Mouse (Mus musculus) right cerebral cortex, postnatal 14 days (tissue): ENCODE results near the gene Olfr1392.
"Not testable (repeated sequence)": the region's sequence is repeated elsewhere in the genome, so short reads cannot be mapped to it uniquely, and the experiment has no call there.

Experiments
- DNase-seq: peaks from one replicate; pipeline ENCODE4 v3.0.0; 2022

The Olfr1392 gene

DNA sequence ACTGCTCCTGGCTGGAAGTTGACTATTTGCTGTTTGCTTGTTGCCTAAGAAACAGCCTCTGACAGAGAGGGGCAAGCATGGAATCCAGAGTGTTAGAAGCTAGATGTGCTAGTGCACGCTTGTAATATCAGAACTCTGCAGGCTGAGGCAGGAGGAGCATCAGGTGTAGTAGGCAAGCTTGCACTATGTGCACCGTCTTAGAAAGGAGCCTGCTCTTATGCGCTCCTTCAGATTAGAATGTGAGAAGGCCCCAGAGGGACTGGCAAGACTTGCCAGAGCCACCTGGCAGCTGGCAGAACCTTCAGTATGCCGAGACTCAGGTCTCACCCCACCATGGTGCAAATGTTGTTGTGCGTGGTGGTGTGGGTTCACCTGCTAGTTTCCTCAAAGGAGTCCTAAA lies 33.0 kb upstream of the Olfr1392 start:
- no peak for DNase-seq

DNA sequence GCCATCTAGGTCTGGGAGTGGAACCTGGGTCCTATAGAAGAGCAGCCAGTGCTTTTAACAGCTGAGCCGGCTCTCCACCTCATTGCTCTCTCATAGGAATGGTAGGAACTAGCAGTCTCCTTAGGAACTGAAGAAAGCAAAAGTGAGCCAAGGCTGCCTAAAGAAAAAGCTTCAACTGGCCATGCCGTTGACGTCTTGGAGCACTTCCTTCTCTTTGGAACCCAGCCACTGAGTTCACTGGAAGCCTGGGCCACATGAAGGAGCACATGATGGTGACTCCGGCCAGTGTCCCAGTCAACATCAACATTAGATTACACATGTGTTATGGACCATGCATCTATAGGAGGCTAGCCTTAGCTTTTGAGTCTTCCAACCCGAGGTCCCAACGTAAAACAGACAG lies 32.0 kb upstream of the Olfr1392 start:
- no peak for DNase-seq

DNA sequence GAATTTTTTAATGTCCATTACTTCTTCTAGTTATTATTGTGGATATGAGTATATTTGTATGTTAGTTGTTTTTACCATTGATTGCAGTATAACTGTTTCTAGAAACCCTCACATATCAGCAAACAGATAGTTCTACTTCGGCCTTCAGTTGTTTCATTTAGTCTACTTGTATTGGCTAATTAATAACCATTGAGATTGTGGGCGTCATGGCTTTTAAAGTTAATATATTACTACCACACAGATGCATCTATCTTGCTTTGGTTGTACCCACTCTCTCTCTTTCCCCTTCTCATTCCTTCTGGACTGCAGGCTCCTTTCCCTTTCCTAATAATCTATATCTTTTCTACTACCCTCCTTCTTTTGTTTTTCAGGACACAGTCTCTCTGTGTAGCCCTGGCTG lies 25.8 kb upstream of the Olfr1392 start:
- DNase-seq: no peak

DNA sequence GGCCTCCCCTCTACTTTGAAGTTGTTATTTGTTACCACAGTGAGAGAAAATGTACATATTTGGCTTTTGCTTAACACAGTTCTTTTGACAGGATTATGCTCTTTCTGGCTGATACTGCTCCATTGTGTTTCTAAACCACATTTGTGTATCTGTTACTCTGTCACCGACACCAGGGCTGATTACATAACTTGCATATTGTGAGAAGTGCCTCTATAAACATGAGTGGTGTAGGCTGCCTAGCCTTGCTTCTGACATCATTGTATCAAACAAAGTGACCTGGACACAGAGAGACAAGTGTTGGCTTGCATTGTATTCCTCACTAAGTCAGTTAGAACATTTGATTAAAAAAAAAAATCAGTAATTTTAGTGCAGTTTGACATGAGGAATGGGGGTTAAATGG lies 25.3 kb upstream of the Olfr1392 start:
- no peak for DNase-seq

DNA sequence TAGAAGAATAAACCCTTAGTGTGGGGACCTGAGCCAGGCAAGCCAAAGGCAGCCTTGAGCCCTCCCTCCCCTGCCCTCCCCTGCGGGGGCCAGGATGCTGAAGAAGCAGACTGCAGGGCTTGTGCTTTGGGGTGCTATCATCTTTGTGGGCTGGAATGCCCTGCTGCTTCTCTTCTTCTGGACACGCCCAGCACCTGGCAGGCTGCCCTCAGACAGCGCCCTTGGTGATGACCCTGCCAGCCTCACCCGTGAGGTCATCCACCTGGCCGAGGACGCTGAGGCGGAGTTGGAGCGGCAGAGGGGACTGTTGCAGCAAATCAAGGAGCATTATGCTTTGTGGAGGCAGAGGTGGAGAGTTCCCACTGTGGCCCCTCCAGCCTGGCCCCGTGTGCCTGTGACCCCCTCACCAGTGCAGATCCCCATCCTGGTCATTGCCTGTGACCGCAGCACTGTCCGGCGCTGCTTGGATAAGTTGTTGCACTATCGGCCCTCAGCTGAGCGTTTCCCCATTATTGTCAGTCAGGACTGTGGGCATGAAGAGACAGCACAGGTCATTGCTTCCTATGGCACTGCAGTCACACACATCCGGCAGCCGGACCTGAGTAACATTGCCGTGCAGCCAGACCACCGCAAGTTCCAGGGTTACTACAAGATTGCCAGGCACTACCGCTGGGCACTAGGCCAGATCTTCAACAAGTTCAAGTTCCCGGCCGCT lies 24.3 kb upstream of the Olfr1392 start:
- DNase-seq: no peak

DNA sequence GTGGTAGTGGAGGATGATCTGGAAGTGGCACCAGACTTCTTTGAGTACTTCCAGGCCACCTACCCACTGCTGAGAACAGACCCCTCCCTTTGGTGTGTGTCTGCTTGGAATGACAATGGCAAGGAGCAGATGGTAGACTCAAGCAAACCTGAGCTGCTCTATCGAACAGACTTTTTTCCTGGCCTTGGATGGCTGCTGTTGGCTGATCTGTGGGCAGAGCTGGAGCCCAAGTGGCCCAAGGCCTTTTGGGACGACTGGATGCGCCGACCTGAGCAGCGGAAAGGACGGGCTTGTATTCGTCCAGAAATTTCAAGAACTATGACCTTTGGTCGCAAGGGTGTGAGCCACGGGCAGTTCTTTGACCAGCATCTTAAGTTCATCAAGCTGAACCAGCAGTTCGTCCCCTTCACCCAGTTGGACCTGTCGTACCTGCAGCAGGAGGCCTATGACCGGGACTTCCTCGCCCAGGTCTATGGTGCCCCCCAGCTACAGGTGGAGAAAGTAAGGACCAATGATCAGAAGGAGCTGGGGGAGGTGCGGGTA lies 23.7 kb upstream of the Olfr1392 start:
- DNase-seq: no peak

DNA sequence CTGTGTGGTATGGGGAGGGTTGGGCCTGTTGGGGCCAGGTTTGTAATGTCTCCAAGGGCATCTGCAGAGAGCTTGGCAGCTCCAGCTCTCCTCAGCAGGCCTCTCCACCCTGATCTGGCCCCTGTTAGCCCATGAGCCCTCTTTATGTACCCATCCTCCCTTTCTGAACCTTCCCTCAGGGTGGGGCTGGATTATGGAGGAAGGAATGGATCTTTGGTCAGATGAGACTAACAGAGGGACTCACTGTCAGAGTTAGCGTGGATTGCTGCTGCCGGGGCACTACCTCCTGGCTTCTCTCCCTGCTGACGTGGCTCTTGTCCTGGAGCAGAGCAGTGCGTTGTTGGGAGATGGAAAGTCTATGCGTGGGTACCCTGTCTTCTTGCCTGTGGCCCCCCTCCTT lies 22.8 kb upstream of the Olfr1392 start:
- no peak for DNase-seq

DNA sequence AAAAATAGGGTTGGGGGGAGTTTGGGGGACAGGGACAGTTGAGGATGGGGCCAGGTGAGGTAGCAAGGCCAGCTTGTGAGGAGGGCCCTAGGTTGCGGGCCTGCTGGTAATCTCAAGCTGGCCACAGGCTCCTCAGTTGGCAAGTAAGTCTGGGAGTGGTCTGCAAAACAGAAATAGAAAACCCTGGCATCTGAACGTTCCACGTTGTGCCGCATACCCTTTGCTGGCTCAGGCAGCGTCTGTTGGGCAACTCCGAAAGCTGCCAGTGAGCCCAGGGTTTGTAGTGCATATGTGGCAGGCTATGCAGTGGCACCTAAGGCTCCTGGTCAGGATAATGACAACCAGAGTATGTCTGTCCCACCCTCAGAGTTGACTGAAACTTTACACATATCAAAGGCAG lies 21.9 kb upstream of the Olfr1392 start:
- DNase-seq: no peak

DNA sequence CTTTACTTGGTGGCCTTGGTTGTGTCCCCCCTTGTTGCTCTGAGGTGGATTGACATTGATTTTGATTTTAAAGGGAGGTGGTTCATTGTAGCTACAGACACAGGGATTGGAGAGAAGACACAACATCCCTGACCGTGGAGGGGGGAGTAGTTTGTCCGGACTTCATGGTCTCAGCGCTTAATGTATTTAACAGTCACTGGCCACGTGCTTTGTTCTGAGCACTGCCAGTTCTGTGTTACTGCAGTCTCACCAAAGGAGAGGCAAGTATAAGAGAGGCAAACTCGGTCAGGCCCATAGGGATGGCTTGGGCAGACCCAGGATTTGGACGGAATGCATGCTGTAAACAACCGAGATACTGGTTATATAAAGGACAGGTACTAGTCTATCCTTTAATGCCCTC lies 21.0 kb upstream of the Olfr1392 start:
- no peak for DNase-seq

DNA sequence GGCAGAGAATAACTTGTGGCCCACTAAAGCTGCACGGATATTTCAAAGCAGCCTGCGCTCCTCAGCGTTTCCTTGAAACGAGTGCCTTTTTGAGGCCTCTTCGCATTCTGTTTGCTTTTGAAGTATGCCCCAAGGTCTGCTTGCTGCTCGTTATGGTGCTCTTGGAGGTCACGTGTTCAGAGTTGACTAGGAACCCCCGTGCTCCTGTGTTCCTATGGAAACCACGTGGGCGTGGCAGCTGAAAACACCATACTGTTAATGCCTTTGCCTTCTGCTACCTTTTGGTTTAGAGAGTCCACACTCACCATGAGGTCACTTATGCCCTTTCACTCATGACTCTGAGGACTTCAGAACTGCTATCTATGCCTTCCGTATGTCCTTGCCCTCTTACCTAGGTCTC lies 20.5 kb upstream of the Olfr1392 start:
- DNase-seq: no peak

DNA sequence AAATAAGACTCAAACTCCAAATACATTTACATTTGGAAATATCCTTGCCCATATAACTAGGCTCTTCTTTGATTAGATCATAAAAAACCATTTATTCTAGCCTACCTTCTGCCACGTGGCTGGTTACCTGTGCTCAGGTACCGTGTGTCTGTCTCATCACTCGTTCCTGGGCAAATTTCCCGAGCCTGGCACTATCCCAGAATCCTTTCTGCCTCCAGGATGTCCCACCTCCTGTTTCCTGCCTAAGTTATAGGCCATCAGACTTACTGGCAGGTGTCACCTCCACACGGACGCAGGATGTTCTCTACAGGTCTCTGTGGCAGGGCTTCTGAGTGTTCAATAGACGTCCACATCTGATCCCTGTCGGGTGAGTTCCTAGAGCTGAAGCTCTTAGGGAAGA lies 20.0 kb upstream of the Olfr1392 start:
- no peak for DNase-seq

DNA sequence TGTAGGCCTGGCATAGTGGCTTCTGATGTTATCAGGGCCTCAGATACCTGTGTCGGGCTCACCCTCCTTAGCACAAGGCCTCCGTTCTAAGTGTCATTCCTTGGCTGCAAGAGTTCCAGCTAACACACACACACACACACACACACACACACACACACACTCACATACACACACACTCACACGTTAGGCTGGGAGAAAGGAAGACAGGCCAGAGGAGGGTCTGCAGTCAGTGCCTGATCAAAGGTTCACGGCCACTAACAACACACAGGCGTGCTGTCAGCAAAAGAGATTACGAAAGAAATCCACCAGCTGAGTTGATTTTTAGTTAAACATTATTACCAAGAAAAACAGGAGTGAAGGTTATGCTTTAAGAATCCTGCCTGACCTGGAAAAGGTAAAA lies 18.4 kb upstream of the Olfr1392 start:
- no peak for DNase-seq

DNA sequence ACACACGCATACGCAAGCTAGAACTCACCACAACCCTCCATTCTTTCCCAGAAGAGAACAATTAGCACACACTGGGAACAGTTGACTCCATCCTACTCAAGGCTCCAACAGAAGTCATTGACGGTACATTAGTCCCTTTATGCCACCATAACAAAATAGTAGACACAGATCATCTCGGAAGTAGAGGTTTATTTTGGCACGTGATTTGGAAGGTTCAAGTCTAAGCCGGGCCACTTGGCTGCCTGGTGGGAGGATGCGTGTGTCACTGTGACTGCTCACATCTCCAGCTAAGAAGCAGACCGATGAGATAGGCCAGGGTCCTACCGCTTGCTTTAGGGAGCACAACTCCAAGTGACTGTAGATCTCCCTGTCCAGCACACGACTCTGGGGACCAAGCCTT lies 17.8 kb upstream of the Olfr1392 start:
- no peak for DNase-seq

DNA sequence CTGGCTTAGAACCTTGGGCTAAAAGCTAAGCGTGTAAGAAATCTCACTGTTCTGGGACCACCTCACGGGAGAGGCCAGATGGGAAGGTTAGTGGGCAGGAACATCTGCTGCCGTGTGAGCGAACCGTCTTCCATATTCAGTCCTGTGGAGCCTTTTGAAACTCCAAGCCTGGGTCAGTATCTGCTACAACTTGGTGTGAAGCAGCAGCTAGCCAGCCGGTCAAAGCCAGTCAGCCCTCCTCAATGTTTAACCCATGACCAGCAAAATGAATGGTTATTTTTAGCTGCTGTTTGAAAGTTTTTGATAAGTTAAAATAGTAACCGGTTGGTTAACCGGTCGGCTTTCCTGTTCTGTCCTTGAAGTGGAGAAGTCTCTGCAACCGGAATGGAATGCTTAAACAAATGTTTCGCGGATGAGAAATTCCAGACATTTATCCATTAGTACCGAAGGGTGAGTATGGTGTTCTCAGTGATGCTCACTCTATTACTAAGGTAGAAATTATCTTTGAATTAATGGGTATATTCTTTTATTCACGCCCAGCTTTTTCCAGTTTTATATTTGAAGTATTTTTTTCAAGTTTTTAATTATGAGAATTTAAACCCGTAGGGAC lies 17.0 kb upstream of the Olfr1392 start:
- DNase-seq: no peak

DNA sequence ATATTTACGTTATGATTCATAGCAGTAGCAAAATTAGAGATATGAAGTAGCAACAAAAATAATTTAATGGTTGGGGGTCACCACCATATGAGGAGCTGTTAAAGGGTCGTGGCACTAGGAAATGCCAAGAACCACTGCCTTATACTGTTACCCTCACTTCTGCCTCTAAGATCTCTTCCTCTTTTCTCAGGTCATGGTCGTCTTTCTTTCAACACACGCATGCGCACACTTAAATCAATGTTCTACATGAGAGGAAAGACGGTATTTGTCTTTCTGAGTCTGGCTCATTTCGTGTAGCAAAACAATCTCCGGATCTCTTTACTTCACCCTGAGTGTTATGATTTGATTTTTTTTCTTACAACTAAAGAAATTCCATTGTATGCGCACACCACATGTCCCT lies 15.3 kb upstream of the Olfr1392 start:
- DNase-seq: no peak

DNA sequence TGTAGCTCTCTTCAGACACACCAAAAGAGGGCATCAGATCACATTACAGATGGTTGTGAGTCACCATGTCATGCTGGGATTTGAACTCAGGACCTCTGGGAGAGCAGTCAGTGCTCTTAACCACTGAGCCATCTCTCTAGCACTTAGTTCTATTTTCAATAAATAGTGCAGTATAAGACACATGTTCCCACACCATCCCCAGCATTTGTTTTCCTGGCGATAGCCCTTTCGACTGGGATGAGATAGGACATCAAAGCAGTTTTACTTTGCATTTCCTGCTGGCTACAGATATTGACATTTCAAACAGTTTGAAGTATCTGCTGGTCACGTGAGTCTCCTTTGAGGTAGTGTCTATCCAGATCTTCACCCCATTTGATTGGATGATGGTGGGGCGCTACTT lies 14.7 kb upstream of the Olfr1392 start:
- no peak for DNase-seq

DNA sequence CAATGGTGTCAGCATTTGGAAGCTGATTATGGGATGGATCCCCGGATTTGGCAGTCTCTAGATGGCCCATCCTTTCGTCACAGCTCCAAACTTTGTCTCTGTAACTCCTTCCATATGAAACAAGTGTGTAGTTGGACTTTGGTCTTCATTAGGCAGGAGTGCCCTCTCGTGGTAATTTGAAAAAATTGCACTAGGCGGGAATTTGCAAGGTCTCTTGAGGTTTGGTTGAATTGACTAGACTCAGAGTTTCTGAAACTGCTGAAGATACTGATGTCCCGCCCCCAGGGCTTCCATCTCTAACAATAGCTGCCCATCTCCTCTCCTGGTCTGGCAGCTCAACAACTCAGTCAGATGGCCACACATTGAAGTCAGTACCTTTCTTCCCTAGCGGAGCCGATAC lies 13.7 kb upstream of the Olfr1392 start:
- DNase-seq: no peak

DNA sequence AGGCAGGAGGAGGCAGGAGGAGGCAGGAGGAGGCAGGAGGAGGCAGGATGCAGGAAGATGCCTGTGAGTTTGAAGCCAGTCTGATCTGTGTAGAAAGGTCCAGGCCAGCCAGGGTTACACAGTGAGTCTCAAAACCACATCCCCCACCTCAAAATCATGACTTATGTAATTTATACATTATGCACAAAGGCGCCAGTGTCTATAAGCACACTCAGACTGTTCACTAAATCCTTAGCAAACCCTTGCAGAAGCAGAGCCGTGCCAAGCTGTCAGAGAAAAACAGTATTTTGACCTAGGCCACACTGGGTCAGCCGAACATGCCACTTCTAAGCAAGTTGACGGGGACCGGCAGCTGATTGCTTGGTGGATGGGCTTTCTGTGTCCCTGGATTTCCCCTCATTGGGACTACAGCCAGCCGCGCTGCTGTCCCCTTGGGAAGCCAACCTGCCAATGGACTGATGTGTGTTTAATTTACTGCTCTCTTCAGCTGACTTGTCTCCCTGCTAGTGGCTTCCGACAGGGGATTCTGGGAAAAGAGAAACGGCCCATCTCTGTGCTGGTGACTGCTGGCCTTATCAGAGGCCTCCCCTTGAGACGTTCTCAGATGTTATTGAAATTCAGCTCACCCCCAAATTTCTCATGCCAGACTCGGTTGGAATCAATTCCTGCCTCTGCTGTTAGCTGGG lies 11.1 kb upstream of the Olfr1392 start:
- DNase-seq: no peak

DNA sequence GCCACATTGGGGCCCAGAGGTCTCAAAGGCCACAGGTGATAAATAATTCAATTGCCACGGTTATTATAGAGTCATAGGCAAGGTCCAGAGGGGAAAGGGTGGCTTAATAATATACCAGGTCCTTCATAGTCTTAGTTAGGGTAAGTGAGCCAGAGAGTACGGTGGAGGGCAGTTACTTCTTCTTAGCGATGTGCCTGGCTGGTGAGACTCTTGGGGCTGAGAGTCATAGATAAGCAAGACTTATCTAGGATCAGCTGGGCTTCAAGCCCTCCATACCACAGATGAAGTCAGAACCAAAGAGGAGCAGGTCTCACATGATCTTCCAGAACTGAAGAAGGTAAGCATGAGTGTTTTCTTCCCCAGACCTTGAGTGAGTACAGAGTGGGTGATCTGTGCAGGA lies 6.9 kb upstream of the Olfr1392 start, which contains the start of gene Olfr1393:
TSS of gene Olfr1393 (plus strand) at position 83 of the 400 bp plus-strand sequence.
- no peak for DNase-seq

DNA sequence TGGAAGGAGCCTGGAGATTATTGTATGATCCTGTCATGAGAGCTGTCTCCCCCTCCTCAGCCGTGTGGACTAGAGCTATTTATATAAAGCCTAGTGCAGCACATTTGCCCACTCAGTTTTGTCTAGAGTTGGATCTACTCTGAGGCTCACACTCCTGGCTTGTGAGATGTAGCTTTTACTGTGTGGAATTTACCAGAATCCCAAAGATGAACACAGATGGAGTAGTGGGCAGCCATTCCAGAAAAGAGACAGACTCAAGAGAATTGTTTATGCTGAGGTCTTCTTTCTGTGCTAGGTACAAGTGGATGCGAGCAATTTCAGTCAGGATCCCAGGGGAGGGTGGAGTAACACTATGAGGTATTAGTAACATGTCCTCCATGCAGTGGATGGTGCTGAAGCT lies 2.2 kb downstream of the Olfr1392 start:
- no peak for DNase-seq

DNA sequence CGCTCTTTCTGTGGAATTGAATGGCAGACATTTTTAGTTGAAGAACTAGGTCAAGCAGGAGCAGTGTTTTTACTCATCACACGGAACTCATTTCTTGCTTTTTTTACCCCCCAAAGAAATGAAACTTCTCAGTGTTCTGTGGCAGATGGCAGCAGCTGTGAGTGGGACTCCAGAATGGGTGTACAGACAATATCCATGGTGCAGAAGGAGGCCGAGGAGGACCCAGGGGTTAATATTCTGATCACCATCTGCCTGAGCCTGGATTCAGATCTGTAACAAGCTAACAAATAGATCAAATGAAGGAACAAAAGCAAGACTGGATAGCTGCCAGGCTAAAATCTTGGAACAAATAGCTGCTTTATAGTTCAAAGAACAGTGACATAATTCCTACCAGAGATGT lies 7.7 kb downstream of the Olfr1392 start:
- DNase-seq: no peak

DNA sequence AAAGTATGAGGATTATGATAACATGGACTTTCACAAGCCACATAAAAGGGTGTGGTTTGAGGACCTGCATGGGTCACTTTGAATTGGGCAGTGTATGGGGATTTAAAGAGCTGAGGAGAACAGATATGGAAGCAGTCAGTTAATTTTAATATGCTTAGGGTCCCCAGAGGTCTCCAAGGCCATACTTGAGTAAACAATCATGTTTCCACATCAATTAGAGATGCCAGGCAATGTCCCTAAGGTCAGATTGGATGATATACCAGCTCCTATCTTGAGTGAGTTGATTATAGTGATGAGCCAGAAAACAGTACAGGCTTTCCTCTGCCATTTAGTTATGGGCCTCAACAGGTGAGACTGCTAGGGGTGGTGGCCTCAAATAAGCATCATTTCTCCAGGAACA lies 19.4 kb downstream of the Olfr1392 start, which contains the start of gene Olfr10:
TSS of gene Olfr10 (plus strand) at position 301 of the 400 bp plus-strand sequence.
- DNase-seq: no peak

DNA sequence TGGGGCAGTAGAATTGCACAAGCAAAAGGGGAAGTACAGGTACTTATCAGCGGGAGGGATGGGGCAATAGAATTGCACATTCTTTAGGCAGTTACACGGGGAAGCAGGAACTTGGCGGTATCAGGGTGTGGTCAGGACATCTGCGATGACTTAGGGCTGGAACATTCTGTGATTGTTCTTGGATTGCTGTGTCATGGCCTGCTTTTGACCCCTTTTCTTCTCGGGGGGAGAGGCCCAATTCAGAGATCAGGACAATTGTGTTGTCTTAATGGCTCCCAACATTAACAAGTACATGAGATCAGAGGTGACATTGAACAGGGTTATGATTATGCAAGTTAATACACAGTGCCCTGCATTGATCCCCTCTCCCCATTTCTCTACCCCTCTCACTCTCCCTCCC lies 23.5 kb downstream of the Olfr1392 start:
- not testable (repeated sequence) for DNase-seq

DNA sequence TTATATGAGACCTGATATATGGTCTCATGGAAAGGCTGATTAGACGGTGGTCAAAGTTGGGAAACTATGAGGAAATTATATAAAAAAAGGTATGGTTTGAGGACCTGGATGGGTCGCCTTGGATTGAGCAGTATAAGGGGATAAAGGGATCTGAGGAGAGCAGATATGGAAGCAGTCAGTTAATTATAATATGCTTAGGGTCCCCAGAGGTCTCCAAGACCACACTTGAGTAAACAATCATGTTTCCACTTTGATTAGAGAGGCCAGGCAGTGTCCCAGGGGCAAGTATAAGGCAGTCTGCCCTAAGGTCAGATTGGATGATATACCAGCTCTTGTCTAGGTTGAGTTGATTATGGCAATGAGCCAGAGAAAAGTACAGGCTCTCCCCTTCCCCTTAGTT lies 37.4 kb downstream of the Olfr1392 start, which contains the start of gene Olfr1391:
TSS of gene Olfr1391 (plus strand) at position 301 of the 400 bp plus-strand sequence.
- DNase-seq: no peak
